Mouse (Mus musculus): Measurements from ENCODE around the gene Gm28048. TPM values are rescaled to one million over a fixed set of nuclear protein-coding genes. Genes with fewer than 3 reads are reported as not detected.

The Gm28048 gene
- polyA plus RNA-seq, 1 experiment from 2014 or later: 7.5 TPM

DNA sequence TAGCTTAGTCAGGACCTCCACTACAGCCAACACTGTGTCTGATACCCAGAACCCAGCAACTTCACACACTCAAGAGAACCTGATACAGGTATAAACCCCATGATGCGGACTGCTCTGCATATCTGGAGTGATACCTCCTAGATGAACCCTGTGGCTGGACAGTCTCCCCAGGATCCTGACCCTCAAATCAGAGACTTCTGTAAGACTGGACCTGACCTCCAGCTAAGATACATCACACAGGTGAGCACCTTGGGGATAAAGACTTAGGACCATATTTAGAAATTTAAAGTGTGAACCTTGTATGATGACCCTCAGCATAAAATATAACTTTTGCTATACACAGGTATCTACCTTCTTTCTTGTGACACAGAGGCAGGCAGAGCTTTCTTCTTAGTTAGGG, 11.3 kb downstream of the Gm28048 start:
- 97% methylated on average over 1 of the region's 1 CpGs for WGBS
- peaks cover 9% of the 10 kb centered on the region for H3K4me1 ChIP-seq
- no peak overlapping the region for H3K4me2 ChIP-seq (replicated peaks)
- ATAC-seq (ENCODE audit: insufficient number of reproducible peaks, insufficient read depth, low FRiP score, low TSS enrichment): no peak
- H3K9ac ChIP-seq: no peak overlapping the region
- no peaks in the 10 kb centered on the region for H3K27me3 ChIP-seq
- H3K4me3 ChIP-seq: no peak overlapping the region
- peaks cover 29% of the 10 kb centered on the region for H3K36me3 ChIP-seq
- peaks cover 35% of the 10 kb centered on the region for H3K9me3 ChIP-seq
- H3K27ac ChIP-seq: no peak overlapping the region

DNA sequence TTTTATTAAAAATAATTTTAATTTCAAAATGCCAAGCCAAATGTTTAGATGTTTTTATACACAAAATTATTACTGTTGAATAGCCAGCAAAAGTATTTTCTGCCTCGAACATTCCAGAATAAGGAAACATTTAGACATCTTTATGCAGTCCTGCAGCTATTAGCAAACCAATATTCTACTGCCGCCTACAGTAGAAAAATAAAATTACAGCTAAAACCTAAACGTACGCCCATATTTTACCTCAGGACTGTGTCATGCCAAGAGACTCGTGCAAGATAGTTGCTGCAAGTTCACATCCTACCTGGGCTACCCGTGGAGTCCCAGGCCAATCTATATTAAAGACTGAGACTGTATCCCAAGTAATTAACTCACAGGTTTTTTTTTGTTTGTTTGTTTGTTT, 12.4 kb downstream of the Gm28048 start:
- peaks cover 35% of the 10 kb centered on the region for H3K9me3 ChIP-seq
- peaks cover 29% of the 10 kb centered on the region for H3K36me3 ChIP-seq
- no peak overlapping the region for H3K4me3 ChIP-seq
- no peak overlapping the region for H3K4me2 ChIP-seq (replicated peaks)
- ATAC-seq (ENCODE audit: insufficient number of reproducible peaks, insufficient read depth, low FRiP score, low TSS enrichment): no peak
- H3K27me3 ChIP-seq: no peaks in the 10 kb centered on the region
- H3K9ac ChIP-seq: no peak overlapping the region
- peaks cover 6% of the 10 kb centered on the region; the same call in 1 of the 2 replicates for H3K4me1 ChIP-seq
- 61% methylated on average over 6 of the region's 6 CpGs for WGBS
- H3K27ac ChIP-seq: no peak overlapping the region

DNA sequence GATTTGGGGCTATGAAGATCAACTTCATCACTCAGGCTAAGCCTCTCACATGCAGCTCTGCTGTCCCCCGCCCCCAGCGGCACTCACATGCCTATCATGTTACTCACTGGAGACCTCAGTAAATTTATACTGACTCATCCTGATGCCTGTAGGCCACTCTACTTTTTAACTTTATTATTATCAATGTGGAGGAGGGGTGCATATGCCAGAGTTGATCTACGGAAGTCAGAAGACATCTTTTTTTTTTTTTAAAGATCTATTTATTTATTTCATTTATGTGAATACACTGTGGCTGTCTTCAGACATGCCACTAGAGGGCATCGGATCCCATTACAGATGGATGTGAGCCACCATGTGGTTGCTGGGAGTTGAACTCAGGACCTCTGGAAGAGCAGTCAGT, 16.4 kb downstream of the Gm28048 start:
- no peak overlapping the region for H3K4me3 ChIP-seq
- H3K9ac ChIP-seq: no peak overlapping the region
- peaks cover 10% of the 10 kb centered on the region; the same call in 1 of the 2 replicates for H3K36me3 ChIP-seq
- ATAC-seq (ENCODE audit: insufficient number of reproducible peaks, insufficient read depth, low FRiP score, low TSS enrichment): no peak
- peaks cover 5% of the 10 kb centered on the region; the same call in 1 of the 2 replicates for H3K4me1 ChIP-seq
- no peaks in the 10 kb centered on the region for H3K27me3 ChIP-seq
- H3K4me2 ChIP-seq (replicated peaks): no peak overlapping the region
- H3K27ac ChIP-seq: no peak overlapping the region
- WGBS: 70% methylated on average over 4 of the region's 4 CpGs
- peaks cover 5% of the 10 kb centered on the region for H3K9me3 ChIP-seq

DNA sequence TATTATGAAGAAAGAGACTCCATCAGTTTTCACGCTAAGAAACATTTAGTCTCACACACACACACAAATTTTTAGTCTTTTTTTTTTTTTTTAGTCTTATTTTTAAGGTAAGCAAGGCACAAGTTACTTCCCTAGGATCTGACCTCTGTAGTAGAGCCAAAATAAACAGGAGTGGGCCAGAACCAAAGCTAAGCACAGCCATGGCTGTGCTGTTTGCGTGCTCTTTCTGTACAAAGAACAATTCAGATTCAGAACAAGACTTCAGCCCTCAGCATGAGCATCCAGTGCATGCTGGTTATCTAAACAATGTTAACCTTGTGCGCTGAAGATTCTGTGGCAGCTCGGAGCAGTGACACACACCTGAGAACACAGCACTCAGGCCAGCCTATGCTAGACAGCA, 17.5 kb downstream of the Gm28048 start:
- Histone ChIP-seq H3K4me1 (peaks cover 5% of the 10 kb centered on the region; the same call in 1 of the 2 replicates), H3K27ac (no peak overlapping the region), H3K9me3 (peaks cover 5% of the 10 kb centered on the region), H3K36me3 (peaks cover 10% of the 10 kb centered on the region; the same call in 1 of the 2 replicates), H3K4me3 (no peak overlapping the region), H3K4me2 (replicated peaks) (no peak overlapping the region), H3K9ac (no peak overlapping the region), H3K27me3 (no peaks in the 10 kb centered on the region)
- ATAC-seq (ENCODE audit: insufficient number of reproducible peaks, insufficient read depth, low FRiP score, low TSS enrichment): no peak
- WGBS: 72% methylated on average over 4 of the region's 4 CpGs

DNA sequence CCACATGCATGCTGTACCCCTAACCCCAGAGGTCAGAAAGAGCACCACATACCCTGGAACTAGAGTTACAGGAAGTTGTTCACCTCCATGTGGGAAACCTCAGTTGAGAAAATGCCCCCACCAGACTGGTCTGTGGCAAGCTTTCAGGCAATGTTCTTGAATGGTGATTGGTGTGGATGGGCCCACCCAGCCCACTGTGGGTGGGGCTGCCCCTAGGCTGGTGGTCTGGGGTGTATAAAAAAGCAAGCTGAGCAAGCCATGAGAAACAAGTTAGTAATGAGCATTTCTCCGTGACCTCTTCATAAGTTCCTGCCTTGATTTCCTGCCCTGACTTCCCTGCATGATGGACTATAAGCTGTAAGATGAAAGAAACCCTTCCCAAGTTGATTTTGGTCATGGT, 19.8 kb downstream of the Gm28048 start:
- H3K9ac ChIP-seq: no peak overlapping the region
- no peaks in the 10 kb centered on the region for H3K27me3 ChIP-seq
- ATAC-seq (ENCODE audit: insufficient number of reproducible peaks, insufficient read depth, low FRiP score, low TSS enrichment): no peak
- H3K4me1 ChIP-seq: peaks cover 5% of the 10 kb centered on the region; the same call in 1 of the 2 replicates
- H3K36me3 ChIP-seq: 0 out of 2 replicates have a peak, but pooled peaks cover 6% of the 10 kb centered on the region
- no peak overlapping the region for H3K27ac ChIP-seq
- no peak overlapping the region for H3K4me3 ChIP-seq
- no peak overlapping the region for H3K4me2 ChIP-seq (replicated peaks)
- WGBS: 90% methylated on average over 1 of the region's 1 CpGs
- H3K9me3 ChIP-seq: no peaks in the 10 kb centered on the region; the same call in 1 of the 2 replicates

DNA sequence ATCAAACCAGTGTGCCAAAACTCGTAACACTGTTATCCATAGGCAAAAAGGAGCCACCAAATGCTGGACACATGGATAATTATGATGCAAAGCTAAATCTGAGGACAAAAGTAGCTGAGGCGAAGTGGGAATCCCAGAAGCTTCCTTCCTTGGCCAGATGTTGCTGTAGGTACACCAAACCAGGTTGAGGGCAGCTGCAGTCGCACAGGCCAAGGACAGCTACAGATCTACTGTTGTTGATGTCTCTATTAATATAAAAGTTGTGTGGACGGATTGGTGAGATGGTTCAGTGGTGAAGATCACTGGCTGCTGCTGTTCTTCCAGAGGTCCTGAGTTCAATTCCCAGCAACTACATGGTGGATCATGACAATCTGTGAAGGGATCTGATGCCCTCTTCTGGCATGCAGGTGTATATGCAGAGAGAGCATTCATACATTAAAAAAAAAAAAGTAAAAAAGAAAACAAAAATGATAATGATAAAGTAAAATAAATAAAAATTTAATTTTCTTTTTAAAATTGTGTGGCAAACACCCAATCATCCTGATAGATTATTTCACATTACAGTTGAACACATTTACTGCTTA, 24.0 kb downstream of the Gm28048 start:
- H3K36me3 ChIP-seq: peaks cover 2% of the 10 kb centered on the region; the same call in 1 of the 2 replicates
- no peak overlapping the region for H3K4me3 ChIP-seq
- no peak for ATAC-seq (ENCODE audit: insufficient number of reproducible peaks, insufficient read depth, low FRiP score, low TSS enrichment)
- H3K27me3 ChIP-seq: no peaks in the 10 kb centered on the region
- no peaks in the 10 kb centered on the region for H3K4me1 ChIP-seq
- no peaks in the 10 kb centered on the region for H3K9me3 ChIP-seq
- no peak overlapping the region for H3K27ac ChIP-seq
- H3K4me2 ChIP-seq (replicated peaks): no peak overlapping the region
- H3K9ac ChIP-seq: no peak overlapping the region
- WGBS: 91% methylated on average over 4 of the region's 4 CpGs

DNA sequence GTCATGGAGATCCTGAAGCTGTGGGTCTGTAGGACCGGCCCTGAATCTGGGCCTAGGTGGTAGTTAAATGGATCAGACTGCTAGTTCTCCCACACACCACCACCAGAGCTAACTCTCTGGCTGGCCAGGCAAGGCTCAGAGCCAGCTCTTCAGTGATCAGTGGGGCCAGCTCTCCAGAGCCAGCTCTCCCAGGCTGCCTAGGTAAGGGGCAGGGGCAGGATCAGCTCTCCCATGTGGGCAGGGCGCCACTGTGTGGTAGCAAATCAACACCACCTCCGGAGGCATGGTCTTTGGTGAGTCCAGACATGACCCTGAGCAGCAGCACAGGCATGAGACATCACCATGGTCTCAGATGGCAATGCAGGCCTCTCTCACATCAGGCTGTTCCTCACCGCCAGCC, 25.1 kb downstream of the Gm28048 start:
- no peak for ATAC-seq (ENCODE audit: insufficient number of reproducible peaks, insufficient read depth, low FRiP score, low TSS enrichment)
- H3K4me2 ChIP-seq (replicated peaks): no peak overlapping the region
- H3K4me1 ChIP-seq: no peaks in the 10 kb centered on the region
- 72% methylated on average over 4 of the region's 4 CpGs for WGBS
- H3K9me3 ChIP-seq: no peaks in the 10 kb centered on the region
- H3K27me3 ChIP-seq: no peaks in the 10 kb centered on the region
- H3K36me3 ChIP-seq: peaks cover 2% of the 10 kb centered on the region; the same call in 1 of the 2 replicates
- no peak overlapping the region for H3K4me3 ChIP-seq
- no peak overlapping the region for H3K27ac ChIP-seq
- no peak overlapping the region for H3K9ac ChIP-seq

DNA sequence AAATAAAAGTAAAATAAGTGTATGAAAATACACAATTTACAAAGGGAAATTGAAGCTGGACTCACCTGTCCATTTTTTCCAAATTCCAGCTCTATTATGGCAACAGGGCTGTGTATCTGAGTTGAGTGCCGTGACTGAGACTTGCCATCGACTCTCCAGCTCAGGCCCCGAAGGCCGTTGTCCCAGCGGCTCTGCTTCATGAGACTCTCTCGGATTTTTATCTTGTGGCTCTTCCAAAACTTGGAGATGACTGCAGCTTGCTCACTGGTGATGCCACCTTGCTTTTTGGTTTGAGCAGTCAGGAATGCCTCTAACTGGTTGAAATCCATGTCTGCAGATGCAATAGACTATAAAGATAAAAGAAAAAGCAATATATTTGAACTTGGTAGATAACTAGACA, 25.5 kb downstream of the Gm28048 start:
- Histone ChIP-seq H3K9ac (no peak overlapping the region), H3K27me3 (no peaks in the 10 kb centered on the region), H3K4me1 (no peaks in the 10 kb centered on the region), H3K4me2 (replicated peaks) (no peak overlapping the region), H3K27ac (no peak overlapping the region), H3K9me3 (no peaks in the 10 kb centered on the region), H3K4me3 (no peak overlapping the region), H3K36me3 (peaks cover 2% of the 10 kb centered on the region; the same call in 1 of the 2 replicates)
- no peak for ATAC-seq (ENCODE audit: insufficient number of reproducible peaks, insufficient read depth, low FRiP score, low TSS enrichment)
- 96% methylated on average over 6 of the region's 6 CpGs for WGBS

DNA sequence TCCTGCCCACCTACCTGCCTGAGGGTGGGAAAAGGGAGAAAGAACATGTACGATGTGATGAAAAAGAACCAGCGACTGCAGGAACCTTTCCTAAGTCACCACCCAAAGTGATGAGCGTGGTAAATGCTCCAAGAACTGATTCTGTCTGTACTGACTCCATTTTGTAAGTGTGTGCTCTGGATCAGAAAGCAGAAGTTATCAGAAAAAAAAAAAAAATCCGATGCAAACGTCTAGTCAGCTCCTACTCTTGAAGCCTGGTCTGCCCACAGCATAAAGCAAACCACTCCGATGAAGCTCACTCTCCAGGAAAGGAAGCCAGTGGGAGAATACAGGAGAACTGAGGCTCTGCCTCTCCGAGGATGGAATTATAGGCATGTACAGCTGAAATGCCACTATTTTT, 29.2 kb downstream of the Gm28048 start:
- 89% methylated on average over 7 of the region's 7 CpGs for WGBS
- Histone ChIP-seq H3K36me3 (peaks cover 2% of the 10 kb centered on the region; the same call in 1 of the 2 replicates), H3K27me3 (no peaks in the 10 kb centered on the region), H3K9me3 (no peaks in the 10 kb centered on the region), H3K4me1 (no peaks in the 10 kb centered on the region), H3K4me3 (no peak overlapping the region), H3K9ac (no peak overlapping the region), H3K27ac (no peak overlapping the region), H3K4me2 (replicated peaks) (no peak overlapping the region)
- ATAC-seq (ENCODE audit: insufficient number of reproducible peaks, insufficient read depth, low FRiP score, low TSS enrichment): no peak

DNA sequence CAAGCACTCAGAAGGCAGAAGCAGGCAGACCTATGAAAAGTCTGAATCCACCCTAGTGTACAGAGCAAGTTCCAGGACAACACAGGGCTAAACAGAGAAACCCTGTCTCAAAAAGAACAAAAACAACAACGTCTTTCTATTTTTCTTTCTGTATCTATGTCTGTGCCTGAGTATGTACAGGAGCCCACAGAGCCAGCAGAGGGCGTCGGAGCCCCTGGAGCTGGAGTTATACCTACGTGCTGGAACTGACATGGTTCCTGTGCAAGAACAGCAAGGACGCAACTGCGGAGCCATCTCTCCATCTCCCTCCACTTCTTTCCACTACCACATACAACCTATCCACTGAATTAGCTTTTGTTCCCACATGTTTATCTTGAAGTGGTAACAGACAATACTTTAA, 31.8 kb downstream of the Gm28048 start:
- no peak overlapping the region for H3K4me3 ChIP-seq
- no peak overlapping the region for H3K9ac ChIP-seq
- no peak overlapping the region for H3K27ac ChIP-seq
- H3K4me2 ChIP-seq (replicated peaks): no peak overlapping the region
- no peaks in the 10 kb centered on the region for H3K27me3 ChIP-seq
- WGBS: 91% methylated on average over 6 of the region's 6 CpGs
- H3K36me3 ChIP-seq: peaks cover under 1% of the 10 kb centered on the region; the same call in 1 of the 2 replicates
- no peaks in the 10 kb centered on the region for H3K9me3 ChIP-seq
- ATAC-seq (ENCODE audit: insufficient number of reproducible peaks, insufficient read depth, low FRiP score, low TSS enrichment): no peak
- no peaks in the 10 kb centered on the region for H3K4me1 ChIP-seq

DNA sequence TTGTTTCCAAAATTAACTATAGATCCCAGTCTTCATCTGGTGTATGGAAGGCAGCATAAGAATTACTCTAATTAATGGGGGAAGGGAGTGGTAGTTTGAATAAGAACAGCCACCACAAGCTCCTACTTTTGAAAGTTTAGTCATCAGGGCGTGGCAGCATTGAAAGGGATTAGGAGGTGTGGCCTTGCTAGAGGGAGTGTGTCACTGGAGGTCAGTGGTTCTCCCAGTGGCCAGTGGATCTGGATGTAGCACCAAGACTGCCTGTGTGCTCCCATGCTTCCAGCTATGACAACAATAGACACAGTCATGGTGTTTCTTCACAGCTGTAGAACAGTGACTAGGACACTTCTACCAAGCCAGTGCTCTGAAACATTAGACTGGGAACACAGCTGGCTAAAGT, 32.8 kb downstream of the Gm28048 start:
- ATAC-seq (ENCODE audit: insufficient number of reproducible peaks, insufficient read depth, low FRiP score, low TSS enrichment): no peak
- no peaks in the 10 kb centered on the region for H3K27me3 ChIP-seq
- no peaks in the 10 kb centered on the region for H3K36me3 ChIP-seq
- H3K27ac ChIP-seq: no peak overlapping the region
- WGBS: 81% methylated on average over 1 of the region's 1 CpGs
- H3K4me1 ChIP-seq: no peaks in the 10 kb centered on the region
- no peak overlapping the region for H3K4me2 ChIP-seq (replicated peaks)
- no peak overlapping the region for H3K4me3 ChIP-seq
- H3K9me3 ChIP-seq: no peaks in the 10 kb centered on the region
- H3K9ac ChIP-seq: no peak overlapping the region

DNA sequence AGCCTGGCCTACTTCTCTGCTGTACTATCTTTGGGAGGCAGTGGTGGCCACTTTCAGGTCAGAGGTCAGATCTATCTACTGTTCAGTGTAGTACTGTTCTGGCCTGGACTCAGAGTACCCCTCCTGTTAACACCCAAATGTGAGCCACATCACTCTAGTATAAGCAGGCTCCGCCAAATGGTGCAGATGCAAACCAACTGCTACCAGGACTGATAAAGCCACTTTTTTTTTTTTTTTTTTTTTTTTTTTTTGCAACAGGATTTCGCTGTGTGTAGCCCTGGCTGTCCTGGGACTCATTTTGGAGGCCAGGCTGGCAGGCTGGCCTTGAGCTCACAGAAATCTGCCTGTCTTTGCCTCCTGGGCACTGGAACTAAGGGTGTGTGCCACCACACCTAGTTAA, 42.9 kb downstream of the Gm28048 start:
- Histone ChIP-seq H3K27me3 (no peaks in the 10 kb centered on the region), H3K4me3 (no peak overlapping the region), H3K9ac (no peak overlapping the region), H3K9me3 (no peaks in the 10 kb centered on the region), H3K4me1 (no peaks in the 10 kb centered on the region), H3K4me2 (replicated peaks) (no peak overlapping the region), H3K27ac (no peak overlapping the region), H3K36me3 (no peaks in the 10 kb centered on the region)
- WGBS: 90% methylated on average over 2 of the region's 2 CpGs
- no peak for ATAC-seq (ENCODE audit: insufficient number of reproducible peaks, insufficient read depth, low FRiP score, low TSS enrichment)

All from embryonic facial prominence, embryonic 12.5 days (tissue).